Mouse (Mus musculus): ENCODE measurements around the gene Boc. TPM values are rescaled to one million over a fixed set of nuclear protein-coding genes. Genes with fewer than 3 reads are reported as not detected.

Boc gene
- 56.1 and 57.6 TPM in 2 replicates for polyA plus RNA-seq (2015; fragmentation: Nextera tagmentation; extraction: Ambion mirVana)

DNA sequence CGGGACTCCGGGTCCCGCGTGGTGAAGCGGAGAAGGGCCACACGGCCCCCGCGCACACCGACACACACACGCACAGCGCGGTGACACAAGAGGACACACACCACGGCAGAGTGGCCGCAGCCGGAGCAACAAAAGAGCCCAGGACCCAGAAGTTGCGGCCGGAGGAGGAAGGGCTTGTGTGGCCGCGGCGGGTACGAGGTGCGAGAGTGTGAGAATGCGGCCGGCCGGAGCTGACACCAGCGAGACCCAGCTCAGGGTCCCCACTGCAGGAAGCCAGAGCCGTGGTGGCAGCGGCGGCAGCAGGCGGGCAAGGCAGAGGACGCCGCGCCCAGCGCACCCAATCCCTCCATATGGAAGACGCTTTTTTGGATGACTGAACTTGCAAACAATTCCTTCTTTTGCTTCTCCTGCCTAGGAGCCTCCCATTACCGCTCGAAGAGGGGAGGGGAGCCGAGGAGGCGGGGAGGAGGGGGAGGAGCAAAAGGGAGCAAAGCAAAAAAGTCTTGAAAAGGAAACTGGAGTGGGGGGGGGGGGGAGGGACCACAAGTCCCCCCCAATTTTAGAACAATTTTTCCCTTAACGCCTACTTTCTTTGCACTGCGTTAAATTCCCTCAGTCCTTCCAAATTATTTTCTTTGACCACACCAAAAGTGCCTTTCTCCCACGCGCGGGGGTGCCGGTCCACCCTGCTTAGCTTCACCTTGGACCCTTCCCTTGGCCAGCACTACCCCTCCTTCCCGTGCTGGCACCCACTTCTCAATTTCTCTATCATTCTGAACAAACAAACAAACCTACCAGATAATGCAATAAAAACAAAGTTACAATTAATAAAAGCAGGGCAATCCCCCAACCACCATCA lies at the start of gene Boc:
Boc (minus strand) TSS at position 427 of the 859 bp plus-strand sequence.
- H3K9me3 ChIP-seq, result no peaks in the 10 kb centered on the region
- peaks cover 37% of the 10 kb centered on the region for H3K4me1 ChIP-seq
- whole genome bisulfite sequencing, result under 1% methylated on average over 43 of the region's 46 CpGs
- peak within 1 kb of the TSS; percentile 63 for H3K4me2 ChIP-seq
- peak within 1 kb of the TSS; percentile 100 for H3K27ac ChIP-seq
- H3K27me3 ChIP-seq, result no peaks in the 10 kb centered on the region
- peak within 1 kb of the TSS; percentile 93 for H3K4me3 ChIP-seq
- no peaks in the 10 kb centered on the region for H3K36me3 ChIP-seq
- peak; percentile 71 for ATAC-seq (ENCODE audit: insufficient number of reproducible peaks, low FRiP score, low TSS enrichment, low read depth)
- H3K9ac ChIP-seq, result peak within 1 kb of the TSS; percentile 100

DNA sequence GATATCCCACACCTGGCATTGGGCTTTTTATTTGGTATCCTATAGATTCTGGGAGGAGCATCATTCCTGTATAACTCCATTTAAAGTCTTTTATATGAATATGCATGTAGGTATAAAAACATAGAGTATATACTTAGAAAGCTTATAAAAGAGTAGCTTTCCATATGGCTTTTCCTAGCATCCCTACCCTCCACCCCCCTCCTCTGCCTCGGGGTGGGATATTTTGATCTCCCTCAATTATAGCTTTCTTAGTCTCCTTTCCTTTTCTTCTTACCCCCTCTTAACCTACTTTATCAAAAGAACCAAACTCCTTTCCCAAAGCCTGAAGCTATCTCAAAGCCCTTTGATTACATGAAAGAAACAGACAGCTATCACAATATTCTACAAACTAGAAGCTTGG lies 47.9 kb upstream of the Boc start:
- 70% methylated on average over 1 of the region's 1 CpGs for WGBS

DNA sequence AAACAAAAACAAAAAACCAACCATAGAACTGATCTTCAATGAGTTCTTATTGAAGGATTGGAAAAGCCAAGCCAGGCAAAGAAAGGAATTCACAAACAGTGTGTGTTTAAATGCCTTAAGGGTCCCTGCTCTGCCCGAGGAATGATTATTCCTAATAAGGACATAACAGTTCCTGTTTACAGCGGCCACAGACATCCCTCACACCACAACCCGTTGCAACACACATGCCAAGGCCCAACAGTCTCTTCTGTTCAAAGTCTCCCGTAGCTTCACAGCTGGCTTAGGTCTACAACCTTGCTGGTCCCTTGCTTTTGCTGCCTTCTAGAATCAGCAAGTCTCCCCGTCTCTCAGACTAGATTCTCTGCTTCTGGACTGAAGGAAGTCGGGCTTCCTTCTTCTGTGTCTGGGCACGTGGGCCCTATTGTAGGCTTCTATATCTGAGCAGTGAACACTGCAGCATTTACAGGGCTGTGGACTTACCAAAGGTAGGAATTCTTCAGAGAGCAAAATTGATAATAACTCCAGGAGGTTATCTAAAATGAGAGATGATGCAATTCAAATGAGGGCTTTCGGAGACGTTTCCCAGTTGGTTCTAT lies 45.4 kb upstream of the Boc start:
- H3K36me3 ChIP-seq, result no peaks in the 10 kb centered on the region
- H3K27me3 ChIP-seq, result no peaks in the 10 kb centered on the region
- H3K27ac ChIP-seq, result no peak overlapping the region
- no peak overlapping the region for H3K4me2 ChIP-seq
- peaks cover 30% of the 10 kb centered on the region for H3K4me1 ChIP-seq
- ATAC-seq (ENCODE audit: insufficient number of reproducible peaks, low FRiP score, low TSS enrichment, low read depth), result no peak
- H3K9me3 ChIP-seq, result no peaks in the 10 kb centered on the region
- H3K4me3 ChIP-seq, result no peak overlapping the region
- WGBS, result 44% methylated on average over 9 of the region's 9 CpGs
- no peak overlapping the region for H3K9ac ChIP-seq

More for the DNA sequence above, 47.9 kb upstream of the Boc start:
- H3K9ac ChIP-seq, result no peak overlapping the region
- H3K4me3 ChIP-seq, result no peak overlapping the region
- H3K4me1 ChIP-seq, result peaks cover 27% of the 10 kb centered on the region
- H3K27ac ChIP-seq, result no peak overlapping the region
- H3K4me2 ChIP-seq, result no peak overlapping the region
- H3K9me3 ChIP-seq, result no peaks in the 10 kb centered on the region
- no peaks in the 10 kb centered on the region for H3K27me3 ChIP-seq
- H3K36me3 ChIP-seq, result no peaks in the 10 kb centered on the region
- no peak for ATAC-seq (ENCODE audit: insufficient number of reproducible peaks, low FRiP score, low TSS enrichment, low read depth)

DNA sequence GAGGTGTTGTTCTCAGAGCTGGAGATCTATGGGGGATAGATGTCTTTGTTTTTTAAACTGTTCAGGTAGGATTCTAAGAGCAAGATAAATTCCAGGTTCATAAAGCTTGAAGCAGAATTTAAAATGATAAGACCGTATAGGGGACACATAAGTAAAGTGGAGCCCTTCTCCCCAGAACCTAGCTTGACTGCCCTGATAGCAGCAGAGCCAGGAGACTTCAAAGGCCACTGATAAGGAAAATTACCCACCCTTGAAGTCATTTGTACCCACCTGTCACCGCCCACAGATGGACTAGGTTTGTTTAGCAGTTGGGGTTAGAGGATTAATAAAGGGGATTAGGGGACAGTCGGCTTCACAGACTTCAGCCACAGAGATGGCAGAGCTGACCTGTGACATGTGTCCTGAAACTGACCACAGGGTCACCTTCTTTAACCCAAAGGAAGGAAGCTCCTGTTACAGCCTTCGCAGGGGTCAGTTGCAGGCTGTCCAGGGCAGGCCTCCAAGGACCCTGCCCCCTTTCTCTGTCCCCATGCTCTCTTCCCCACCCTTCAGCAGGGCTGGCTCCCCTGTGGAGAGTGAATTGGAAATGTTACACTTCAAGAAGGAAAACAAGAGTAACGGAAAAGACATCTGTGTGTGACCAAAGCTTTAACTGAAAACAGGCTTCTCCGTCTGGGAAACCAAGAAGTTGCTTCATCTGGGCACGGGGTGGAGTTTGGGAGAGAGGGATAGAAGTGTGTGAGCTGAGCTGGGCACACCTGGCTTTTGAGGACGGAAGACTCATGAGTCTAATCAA lies 43.5 kb upstream of the Boc start:
- Histone ChIP-seq H3K9ac (no peak overlapping the region), H3K36me3 (no peaks in the 10 kb centered on the region), H3K27ac (peak overlapping the region; percentile 51), H3K27me3 (no peaks in the 10 kb centered on the region), H3K9me3 (no peaks in the 10 kb centered on the region), H3K4me1 (peaks cover 30% of the 10 kb centered on the region), H3K4me2 (no peak overlapping the region), H3K4me3 (no peak overlapping the region)
- peak; percentile 35; the same call in 1 of the 2 replicates for ATAC-seq (ENCODE audit: insufficient number of reproducible peaks, low FRiP score, low TSS enrichment, low read depth)
- 19% methylated on average over 8 of the region's 8 CpGs for WGBS

DNA sequence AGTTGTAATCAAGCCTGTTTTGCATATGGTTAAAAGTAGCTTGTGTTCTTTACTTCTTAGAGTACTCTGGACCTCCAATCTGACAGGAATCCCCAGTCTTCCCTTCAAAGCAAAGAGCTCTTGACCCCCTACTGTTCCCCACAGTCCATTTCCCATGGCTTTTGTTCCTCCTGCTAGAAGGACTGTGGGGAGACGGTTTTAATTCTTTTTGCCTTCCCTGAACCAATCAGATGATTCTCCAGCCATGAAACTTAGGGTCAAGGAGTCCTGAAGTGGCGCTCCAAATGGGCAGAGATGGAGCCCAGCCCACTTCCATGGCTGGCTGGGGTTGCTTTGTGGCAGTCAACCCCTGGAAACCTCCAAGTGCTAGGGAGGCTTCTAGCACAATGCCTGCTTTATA lies 42.5 kb upstream of the Boc start:
- Histone ChIP-seq H3K36me3 (no peaks in the 10 kb centered on the region), H3K27ac (peak overlapping the region; percentile 44; the same call in 1 of the 2 replicates), H3K4me1 (peaks cover 30% of the 10 kb centered on the region), H3K9ac (no peak overlapping the region), H3K4me3 (no peak overlapping the region), H3K9me3 (no peaks in the 10 kb centered on the region), H3K4me2 (no peak overlapping the region), H3K27me3 (no peaks in the 10 kb centered on the region)
- 41% methylated on average over 2 of the region's 2 CpGs for WGBS
- ATAC-seq (ENCODE audit: insufficient number of reproducible peaks, low FRiP score, low TSS enrichment, low read depth), result no peak

DNA sequence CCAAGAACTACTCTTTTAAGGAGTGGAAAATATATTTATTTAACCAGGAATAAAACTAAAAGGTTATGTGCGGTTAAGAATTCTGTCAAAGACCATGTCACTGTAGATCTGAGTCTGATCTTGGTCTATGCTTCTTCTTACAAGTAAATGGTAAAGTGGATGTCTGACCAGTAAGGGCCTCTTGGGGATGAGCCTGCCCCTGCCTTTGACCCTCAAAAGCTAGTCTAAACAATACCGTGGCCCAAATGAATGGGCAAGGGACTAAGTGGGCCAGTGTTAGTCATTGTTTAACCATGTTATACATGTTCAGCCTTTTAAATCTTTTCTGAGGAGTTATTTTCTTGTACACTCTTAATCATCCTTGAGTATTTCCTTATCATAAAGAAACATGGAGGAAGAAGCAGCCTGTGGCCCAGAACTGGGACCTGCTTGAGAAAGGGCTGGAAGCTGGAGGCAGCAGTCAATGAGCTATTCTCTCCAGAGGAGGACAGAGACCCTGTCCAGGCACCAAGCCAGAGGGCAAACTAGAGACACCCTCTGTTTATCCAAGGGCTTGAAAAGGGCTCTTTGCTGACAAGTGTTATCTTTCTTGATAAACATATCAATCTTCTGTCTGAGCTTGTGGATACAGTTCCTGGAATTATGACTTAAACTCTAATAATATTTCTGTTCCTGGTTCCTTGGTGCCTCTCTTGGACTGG lies 38.6 kb upstream of the Boc start:
- Histone ChIP-seq H3K36me3 (no peaks in the 10 kb centered on the region), H3K27ac (no peak overlapping the region), H3K9ac (no peak overlapping the region), H3K9me3 (no peaks in the 10 kb centered on the region), H3K27me3 (no peaks in the 10 kb centered on the region), H3K4me3 (no peak overlapping the region), H3K4me2 (no peak overlapping the region), H3K4me1 (peaks cover 17% of the 10 kb centered on the region)
- WGBS, result 88% methylated on average over 2 of the region's 2 CpGs
- no peak for ATAC-seq (ENCODE audit: insufficient number of reproducible peaks, low FRiP score, low TSS enrichment, low read depth)

DNA sequence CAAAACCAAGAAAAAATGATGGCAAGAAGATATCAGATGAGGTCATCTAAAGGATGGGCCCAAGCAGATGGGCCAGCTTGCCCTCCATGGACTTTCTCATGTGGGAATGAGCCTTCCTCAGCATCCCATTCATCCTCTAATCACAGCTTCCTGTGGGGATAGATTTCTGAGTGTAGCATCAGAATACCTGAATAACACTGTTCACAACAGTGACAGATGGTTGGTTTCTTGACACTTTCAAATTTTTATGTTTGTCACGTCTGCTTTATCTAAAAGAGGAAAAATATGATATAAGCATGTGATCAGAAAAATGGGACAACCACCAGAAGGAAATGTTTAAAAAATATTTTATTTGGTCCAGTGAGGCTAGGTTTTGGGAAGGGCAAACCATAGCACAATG lies 30.8 kb upstream of the Boc start:
- 83% methylated on average over 1 of the region's 1 CpGs for whole genome bisulfite sequencing
- no peak for ATAC-seq (ENCODE audit: insufficient number of reproducible peaks, low FRiP score, low TSS enrichment, low read depth)

DNA sequence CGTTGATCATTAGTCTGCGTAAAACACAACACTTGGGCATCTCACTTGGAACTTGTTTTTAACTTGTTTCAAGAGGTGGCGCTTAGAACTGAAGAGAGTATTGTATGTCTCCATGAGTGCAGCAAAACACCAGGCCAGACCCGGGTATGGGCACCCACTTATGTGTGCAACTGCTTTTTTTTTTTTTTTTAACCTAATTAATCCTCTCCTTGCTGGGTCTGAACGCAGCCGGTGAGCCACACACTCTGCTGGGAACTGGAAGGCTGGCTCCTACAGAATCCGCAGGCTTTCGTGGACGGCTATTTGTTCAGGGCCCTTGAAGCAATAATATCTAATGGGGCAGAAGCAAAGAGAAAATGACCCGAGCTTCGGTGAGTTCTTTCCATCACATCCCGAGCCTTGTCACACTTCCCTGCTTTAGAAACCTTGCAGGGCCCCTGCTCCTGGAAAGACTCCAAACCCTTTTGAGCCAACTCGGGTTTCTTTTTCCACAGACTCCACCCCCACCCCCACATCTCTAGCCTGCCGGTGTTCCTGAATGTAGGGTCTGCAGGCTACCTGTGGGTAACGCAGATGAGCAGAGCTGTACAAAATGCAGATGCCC lies 20.8 kb upstream of the Boc start:
- peak overlapping the region; percentile 20 for H3K4me2 ChIP-seq
- peak overlapping the region; percentile 86 for H3K27ac ChIP-seq
- peak; percentile 52; the same call in 1 of the 2 replicates for ATAC-seq (ENCODE audit: insufficient number of reproducible peaks, low FRiP score, low TSS enrichment, low read depth)
- no peaks in the 10 kb centered on the region for H3K9me3 ChIP-seq
- H3K4me1 ChIP-seq, result peaks cover 11% of the 10 kb centered on the region
- no peaks in the 10 kb centered on the region for H3K36me3 ChIP-seq
- WGBS, result 13% methylated on average over 15 of the region's 15 CpGs
- peak overlapping the region; percentile 8; the same call in 1 of the 2 replicates for H3K4me3 ChIP-seq
- H3K9ac ChIP-seq, result no peak overlapping the region
- no peaks in the 10 kb centered on the region for H3K27me3 ChIP-seq

More for the DNA sequence above, 30.8 kb upstream of the Boc start:
- H3K4me1 ChIP-seq, result no peaks in the 10 kb centered on the region
- H3K9me3 ChIP-seq, result no peaks in the 10 kb centered on the region
- no peak overlapping the region for H3K9ac ChIP-seq
- H3K4me2 ChIP-seq, result no peak overlapping the region
- no peaks in the 10 kb centered on the region for H3K36me3 ChIP-seq
- no peak overlapping the region for H3K4me3 ChIP-seq
- no peaks in the 10 kb centered on the region for H3K27me3 ChIP-seq
- H3K27ac ChIP-seq, result no peak overlapping the region

DNA sequence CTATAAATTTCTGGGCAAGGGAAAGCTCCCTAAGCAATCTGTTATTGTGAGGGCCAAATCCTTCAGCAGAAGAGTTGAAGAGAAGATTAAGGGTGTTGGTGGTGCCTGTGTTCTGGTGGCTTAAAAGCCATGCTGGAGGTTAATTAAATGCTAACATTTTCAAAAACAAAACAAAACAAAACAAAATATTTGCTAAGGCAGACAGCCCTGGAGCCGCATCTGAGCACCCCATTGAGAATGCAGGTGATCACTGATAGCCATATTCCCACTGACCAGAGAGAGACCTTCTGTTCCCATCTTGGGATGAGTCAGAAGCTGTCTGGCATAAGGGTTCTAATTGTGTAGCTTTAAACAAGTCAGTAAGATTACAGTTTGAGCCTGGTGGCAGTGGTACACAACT lies 19.9 kb upstream of the Boc start:
- WGBS, result 86% methylated on average over 1 of the region's 1 CpGs
- Histone ChIP-seq H3K9me3 (no peaks in the 10 kb centered on the region), H3K9ac (no peak overlapping the region), H3K27me3 (no peaks in the 10 kb centered on the region), H3K4me1 (peaks cover 11% of the 10 kb centered on the region), H3K36me3 (no peaks in the 10 kb centered on the region), H3K4me3 (no peak overlapping the region), H3K27ac (no peak overlapping the region), H3K4me2 (no peak overlapping the region)
- no peak for ATAC-seq (ENCODE audit: insufficient number of reproducible peaks, low FRiP score, low TSS enrichment, low read depth)

DNA sequence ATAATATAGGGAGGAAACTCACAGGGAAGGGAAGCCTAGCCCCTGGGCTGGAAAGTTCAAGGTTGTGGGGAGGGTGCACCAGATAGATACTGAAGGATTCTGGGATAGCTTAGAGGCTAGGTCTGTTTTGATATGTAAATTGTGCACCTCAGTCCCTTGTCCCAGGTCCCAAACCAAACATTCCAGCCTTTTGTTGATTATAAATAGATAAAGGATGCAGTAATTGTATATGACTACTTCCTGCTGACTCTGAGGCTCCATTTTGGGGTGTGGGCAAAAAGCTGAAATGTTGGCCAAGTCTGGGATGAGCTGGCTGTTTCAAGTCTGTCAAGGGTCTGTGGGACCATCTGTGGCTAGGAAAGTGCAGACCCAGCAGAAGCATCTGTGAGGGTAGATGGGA lies 9.4 kb upstream of the Boc start:
- H3K4me1 ChIP-seq, result peaks cover 15% of the 10 kb centered on the region
- no peak overlapping the region for H3K27ac ChIP-seq
- no peaks in the 10 kb centered on the region; the same call in 1 of the 2 replicates for H3K9me3 ChIP-seq
- H3K4me2 ChIP-seq, result no peak overlapping the region
- H3K36me3 ChIP-seq, result no peaks in the 10 kb centered on the region
- H3K9ac ChIP-seq, result no peak overlapping the region
- H3K4me3 ChIP-seq, result no peak overlapping the region
- H3K27me3 ChIP-seq, result no peaks in the 10 kb centered on the region
- no peak for ATAC-seq (ENCODE audit: insufficient number of reproducible peaks, low FRiP score, low TSS enrichment, low read depth)

Data from limb, embryonic 15.5 days (tissue).